Mouse (Mus musculus) lung, postnatal 25 days (tissue): ENCODE measurements around the gene Vax2.

Source experiments
- DNase-seq: peaks from one replicate; pipeline ENCODE4 v3.0.0; 2022; ENCODE audit warnings: low spot score

Vax2 gene

GRCm38 (mm10) chr6:83762880-83763431 lies 51.9 kb downstream of the Vax2 start:
- no peak for DNase-seq

GRCm38 (mm10) chr6:83766982-83767381 lies 55.9 kb downstream of the Vax2 start:
- no peak for DNase-seq

- no peak for DNase-seq
These were observed 57.4 kb downstream of the Vax2 start for GRCm38 (mm10) chr6:83768485-83768884.

- no peak for DNase-seq
These were observed 63.1 kb downstream of the Vax2 start for GRCm38 (mm10) chr6:83774126-83774525.

GRCm38 (mm10) chr6:83774781-83775563 lies 63.9 kb downstream of the Vax2 start:
- no peak for DNase-seq

- DNase-seq = peak; percentile 91
These were observed 64.7 kb downstream of the Vax2 start, which contains the start of gene Tex261 for GRCm38 (mm10) chr6:83775638-83776293. Tex261 (minus strand) TSS chr6:83775813.

GRCm38 (mm10) chr6:83778306-83778705 lies 67.2 kb downstream of the Vax2 start:
- no peak for DNase-seq

GRCm38 (mm10) chr6:83779026-83779425 lies 68.0 kb downstream of the Vax2 start:
- peak; percentile 68 for DNase-seq

- no peak for DNase-seq
These were observed 75.4 kb downstream of the Vax2 start for GRCm38 (mm10) chr6:83786426-83786825.
